Mouse (Mus musculus) lung, embryonic 14.5 days (tissue): ENCODE measurements around the gene Tex48. TPM values are rescaled to one million over a fixed set of nuclear protein-coding genes. Genes with fewer than 3 reads are reported as not detected.

ENCODE experiments used
- ATAC-seq: fragments of 200-750 bp; cut with Nextera tagmentation; 2 replicates; pipeline ENCODE4 v1.8.0; 2017; ENCODE audit warnings: mild to moderate bottlenecking, moderate TSS enrichment, moderate library complexity; ENCODE audit not compliant: insufficient read depth
- DNase-seq: peaks from one replicate; pipeline ENCODE4 v3.0.0-alpha.2; 2015
- H3K27ac ChIP-seq: fragments of 300-500 bp; sonication (generic); 2 replicates; pipeline ENCODE4 v1.5.1; 2014; ENCODE audit warnings: low read depth, mild to moderate bottlenecking, moderate library complexity
- H3K27me3 ChIP-seq: fragments of 300-500 bp; sonication (generic); 2 replicates; pipeline ENCODE4 v1.6.1; 2014; ENCODE audit warnings: low read length, control low read depth; ENCODE audit not compliant: insufficient read depth
- H3K36me3 ChIP-seq: fragments of 300-500 bp; sonication (generic); 2 replicates; pipeline ENCODE4 v1.6.1; 2014; ENCODE audit warnings: control low read depth; ENCODE audit not compliant: insufficient read depth
- H3K4me1 ChIP-seq: fragments of 300-500 bp; sonication (generic); 2 replicates; pipeline ENCODE4 v1.6.1; 2014; ENCODE audit warnings: antibody characterized with exemption, control low read depth; ENCODE audit not compliant: insufficient read depth
- H3K4me2 ChIP-seq: fragments of 300-500 bp; sonication (generic); 2 replicates; pipeline ENCODE4 v1.6.1; 2014; ENCODE audit warnings: mild to moderate bottlenecking
- H3K4me3 ChIP-seq: fragments of 300-500 bp; sonication (generic); 2 replicates; pipeline ENCODE4 v1.5.1; 2014; ENCODE audit warnings: low read depth, low read length
- H3K9ac ChIP-seq: fragments of 300-500 bp; sonication (generic); 2 replicates; pipeline ENCODE4 v1.6.1; 2014
- H3K9me3 ChIP-seq: fragments of 300-500 bp; sonication (generic); 2 replicates; pipeline ENCODE4 v1.6.1; 2016; ENCODE audit warnings: low read depth, low read length, control low read depth
- CTCF ChIP-seq: IDR thresholded peaks from 2 replicates; pipeline ENCODE4 v1.5.1; 2016; ENCODE audit warnings: antibody characterized with exemption, low read depth
- WGBS: fragments of 180-500 bp; shearing (Covaris S2); extraction: QIAGEN DNeasy Blood & Tissue Kit; methylation state at CpG from one replicate; pipeline ENCODE4 v1.1.7; 2014; 5-methylcytosine and 5-hydroxymethylcytosine counted together
- polyA plus RNA-seq: library from polyadenylated mRNA; unstranded; fragments of >200 nt; fragmentation: Nextera tagmentation; extraction: Ambion mirVana; gene quantifications from 2 replicates; pipeline ENCODE4 v1.2.1, GENCODE M21; 2014

Gene Tex48
- polyA plus RNA-seq, 1 experiment from 2014 or later: not detected

DNA sequence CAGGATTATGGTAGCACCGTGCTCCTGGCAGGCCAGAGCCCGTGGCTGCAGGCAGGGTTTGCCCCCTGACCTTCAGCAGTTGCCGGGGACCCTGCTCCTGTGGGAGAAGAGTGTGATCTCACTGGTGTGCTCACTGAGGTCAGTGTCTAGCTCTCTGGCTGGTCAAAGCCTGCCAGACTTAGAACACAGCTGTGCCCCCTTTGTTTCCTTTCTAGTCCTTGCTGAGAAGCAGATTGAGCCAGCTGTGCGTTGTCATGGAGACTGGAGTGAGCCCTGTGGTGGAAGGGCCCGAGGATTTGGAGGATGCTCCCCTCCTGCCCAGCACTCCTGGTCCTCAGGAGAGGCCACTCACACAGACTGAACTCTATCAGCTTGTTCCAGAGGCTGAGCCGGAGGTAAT is 42.1 kb downstream of the Tex48 start:
- Histone ChIP-seq H3K4me2 (no peak overlapping the region), H3K9me3 (no peaks in the 10 kb centered on the region), H3K4me1 (no peaks in the 10 kb centered on the region), H3K27me3 (no peaks in the 10 kb centered on the region), H3K4me3 (no peak overlapping the region), H3K36me3 (no peaks in the 10 kb centered on the region), H3K9ac (no peak overlapping the region), H3K27ac (no peak overlapping the region)
- peak; percentile 21; the same call in 1 of the 2 replicates for ATAC-seq
- DNase-seq: no peak
- TF ChIP-seq CTCF: no peak
- WGBS: 37% methylated on average over 6 of the region's 6 CpGs

- ATAC-seq (no peak), DNase-seq (no peak)
- Histone ChIP-seq H3K27ac (no peak overlapping the region), H3K27me3 (no peaks in the 10 kb centered on the region), H3K4me1 (no peaks in the 10 kb centered on the region), H3K9ac (no peak overlapping the region), H3K4me3 (no peak overlapping the region), H3K4me2 (no peak overlapping the region), H3K36me3 (no peaks in the 10 kb centered on the region), H3K9me3 (no peaks in the 10 kb centered on the region)
- WGBS: 85% methylated on average over 14 of the region's 14 CpGs
- TF ChIP-seq CTCF: no peak
Measured at GRCm38 (mm10) chr4:63579649-63580048, 42.6 kb downstream of the Tex48 start.

DNA sequence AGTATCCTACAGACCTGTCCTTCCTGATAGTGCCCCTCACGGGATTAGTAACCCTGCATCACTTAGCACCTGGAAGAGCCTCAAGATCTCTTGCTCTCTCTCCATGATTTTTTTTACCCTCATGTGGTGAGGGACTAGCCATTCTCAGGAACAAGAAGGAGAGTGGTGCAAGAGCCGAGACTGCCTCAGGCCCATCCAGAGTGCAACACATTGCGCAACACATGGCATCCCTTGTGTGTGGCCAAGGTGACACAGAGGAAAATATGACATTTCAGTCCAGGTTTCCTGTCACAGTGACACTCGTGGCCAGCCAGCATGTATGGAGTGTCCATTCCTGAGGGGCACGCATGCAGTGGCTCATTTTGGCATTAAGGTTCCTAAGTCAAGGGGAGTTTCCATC is 49.6 kb downstream of the Tex48 start:
- Histone ChIP-seq H3K9ac (no peak overlapping the region), H3K36me3 (no peaks in the 10 kb centered on the region), H3K27me3 (no peaks in the 10 kb centered on the region), H3K4me3 (no peak overlapping the region), H3K4me1 (peaks cover 3% of the 10 kb centered on the region; the same call in 1 of the 2 replicates), H3K9me3 (no peaks in the 10 kb centered on the region), H3K4me2 (no peak overlapping the region), H3K27ac (no peak overlapping the region)
- no peak for DNase-seq
- TF ChIP-seq CTCF: no peak
- ATAC-seq: no peak
- 83% methylated on average over 5 of the region's 5 CpGs for WGBS

- Histone ChIP-seq H3K9ac (no peak overlapping the region), H3K4me1 (peaks cover 3% of the 10 kb centered on the region; the same call in 1 of the 2 replicates), H3K27me3 (no peaks in the 10 kb centered on the region), H3K9me3 (no peaks in the 10 kb centered on the region), H3K4me3 (no peak overlapping the region), H3K4me2 (no peak overlapping the region), H3K27ac (peak overlapping the region; percentile 30; the same call in 1 of the 2 replicates), H3K36me3 (no peaks in the 10 kb centered on the region)
- DNase-seq (no peak), ATAC-seq (no peak)
- TF ChIP-seq CTCF: no peak
- 40% methylated on average over 7 of the region's 7 CpGs for WGBS
Measured at GRCm38 (mm10) chr4:63570208-63570781, 51.9 kb downstream of the Tex48 start.

DNA sequence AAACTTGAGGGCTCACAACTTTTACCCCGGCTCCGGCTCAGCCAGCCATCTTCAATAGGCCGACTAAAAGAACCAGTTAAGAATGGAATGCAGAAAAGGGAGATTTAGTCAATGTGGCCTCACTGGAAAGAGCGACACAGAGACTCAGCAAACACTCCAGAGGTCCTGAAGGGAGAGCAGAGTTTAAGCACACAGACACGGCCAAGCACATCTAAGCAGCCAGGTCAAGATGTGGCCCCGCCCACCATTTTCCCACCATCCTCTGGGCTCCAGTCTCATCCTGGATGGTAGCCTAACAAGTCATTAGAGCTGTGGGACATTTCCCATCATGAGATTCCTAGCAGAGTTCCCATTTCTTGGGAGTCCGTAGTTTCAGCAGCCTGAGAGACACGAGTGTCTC is 52.9 kb downstream of the Tex48 start:
- Histone ChIP-seq H3K9ac (no peak overlapping the region), H3K27me3 (no peaks in the 10 kb centered on the region), H3K36me3 (no peaks in the 10 kb centered on the region), H3K27ac (0 out of 2 replicates have a peak overlapping the region, but pooled peaks have one; percentile 9), H3K9me3 (no peaks in the 10 kb centered on the region), H3K4me1 (peaks cover 3% of the 10 kb centered on the region; the same call in 1 of the 2 replicates), H3K4me2 (no peak overlapping the region), H3K4me3 (no peak overlapping the region)
- peak; percentile 80 for ATAC-seq
- 59% methylated on average over 8 of the region's 8 CpGs for WGBS
- DNase-seq: peak; percentile 47
- no peak for TF ChIP-seq CTCF

- TF ChIP-seq CTCF: no peak
- H3K9ac ChIP-seq: no peak overlapping the region
- H3K9me3 ChIP-seq: no peaks in the 10 kb centered on the region
- WGBS: 78% methylated on average over 10 of the region's 10 CpGs
- H3K27me3 ChIP-seq: no peaks in the 10 kb centered on the region
- peaks cover 3% of the 10 kb centered on the region; the same call in 1 of the 2 replicates for H3K4me1 ChIP-seq
- DNase-seq (no peak), ATAC-seq (no peak; the same call in 1 of the 2 replicates)
- no peak overlapping the region for H3K4me2 ChIP-seq
- H3K36me3 ChIP-seq: no peaks in the 10 kb centered on the region
- H3K27ac ChIP-seq: no peak overlapping the region
- H3K4me3 ChIP-seq: no peak overlapping the region
Measured at GRCm38 (mm10) chr4:63567712-63568390, 54.4 kb downstream of the Tex48 start.

DNA sequence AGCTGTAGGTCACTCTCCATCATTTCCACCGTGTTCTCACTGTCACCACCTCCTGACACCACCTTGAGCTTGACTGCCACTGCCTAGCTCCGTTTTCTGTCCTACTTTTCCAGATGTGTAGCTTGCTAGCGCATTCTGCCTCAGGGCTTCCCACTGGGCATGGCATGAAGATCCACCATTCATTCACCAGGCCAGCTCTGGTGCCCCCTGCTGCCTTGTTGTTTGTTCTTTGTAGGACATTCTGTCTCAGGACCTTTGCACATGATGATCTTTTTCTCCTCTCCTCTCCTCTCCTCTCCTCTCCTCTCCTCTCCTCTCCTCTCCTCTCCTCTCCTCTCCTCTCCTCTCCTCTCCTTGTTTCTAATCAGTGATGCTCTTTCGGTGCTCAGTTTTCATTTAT is 59.5 kb downstream of the Tex48 start:
- DNase-seq: no peak
- 87% methylated on average over 4 of the region's 4 CpGs for WGBS

More for the DNA sequence above, 59.5 kb downstream of the Tex48 start:
- Histone ChIP-seq H3K9me3 (no peaks in the 10 kb centered on the region), H3K4me3 (no peak overlapping the region), H3K9ac (no peak overlapping the region), H3K4me1 (peaks cover 4% of the 10 kb centered on the region; the same call in 1 of the 2 replicates), H3K36me3 (no peaks in the 10 kb centered on the region), H3K4me2 (no peak overlapping the region), H3K27me3 (no peaks in the 10 kb centered on the region), H3K27ac (no peak overlapping the region)
- no peak for TF ChIP-seq CTCF
- no peak for ATAC-seq
